Mouse (Mus musculus) bone marrow, adult 2 months (tissue): Measurements from ENCODE around the gene Gm45716. TPM values are rescaled to one million over a fixed set of nuclear protein-coding genes. Genes with fewer than 3 reads are reported as not detected.

Source experiments
- H3K27ac ChIP-seq: fragments of 200-500 bp; 2 replicates; pipeline ENCODE4 v1.5.1; 2012; ENCODE audit warnings: low read depth, mild to moderate bottlenecking, control low read depth, inconsistent platforms, low read length; ENCODE audit not compliant: control insufficient read depth, poor library complexity, insufficient read depth
- H3K4me1 ChIP-seq: fragments of 200-500 bp; 2 replicates; pipeline ENCODE4 v1.6.1; 2011; ENCODE audit warnings: low read length; ENCODE audit not compliant: control insufficient read depth, insufficient read depth
- H3K4me3 ChIP-seq: fragments of 200-500 bp; replicated peaks from 2 replicates; pipeline ENCODE3; 2011; ENCODE audit warnings: mild to moderate bottlenecking, low read depth, low read length, control low read depth; ENCODE audit not compliant: control insufficient read depth
- CTCF ChIP-seq: fragments of 200-500 bp; IDR thresholded peaks from 2 replicates; pipeline ENCODE4 v1.5.1; 2011; ENCODE audit warnings: low read length, control low read depth; ENCODE audit not compliant: control insufficient read depth, insufficient read depth
- POLR2A ChIP-seq: fragments of 200-500 bp; IDR thresholded peaks from 2 replicates; pipeline ENCODE4 v1.6.1; 2011; ENCODE audit warnings: low read depth, mild to moderate bottlenecking, control low read depth, low read length, borderline replicate concordance; ENCODE audit not compliant: control insufficient read depth
- WGBS: fragments of 180-500 bp; shearing (Covaris S2); methylation state at CpG from one replicate; pipeline ENCODE4 v1.1.7; 2018; 5-methylcytosine and 5-hydroxymethylcytosine counted together
- polyA plus RNA-seq: library from polyadenylated mRNA; stranded (reverse); fragments of >200 nt; gene quantifications from 2 replicates; pipeline ENCODE4 v1.2.4, GENCODE M21; 2011; ENCODE audit warnings: low replicate concordance; ENCODE audit not compliant: missing spikeins, insufficient read depth, insufficient read length

Gene Gm45716
- polyA plus RNA-seq: 1.3 and 3.2 TPM in 2 replicates

DNA sequence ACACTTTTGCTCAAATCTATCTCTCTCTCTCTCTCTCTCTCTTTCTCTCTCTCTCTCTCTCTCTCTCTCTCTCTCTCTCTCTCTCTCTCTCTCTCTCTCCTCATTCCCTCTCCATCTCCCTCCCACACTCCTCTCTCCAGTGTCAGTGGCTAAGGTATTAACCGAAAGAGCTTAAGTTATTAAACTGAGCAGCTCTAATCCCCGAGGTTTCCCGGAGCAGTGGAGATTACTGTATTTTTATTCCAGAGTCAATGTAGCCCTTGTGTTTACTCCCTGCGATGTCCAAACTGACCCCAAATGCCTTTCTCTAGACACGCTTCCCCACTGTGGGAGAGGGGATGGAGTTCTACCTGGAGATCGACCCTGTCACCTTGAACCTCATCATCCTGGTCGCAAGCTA, at the start of gene Gm45716:
TSS of gene Gm45716 (plus strand) at position 243 of the 400 bp plus-strand sequence.
- Histone ChIP-seq H3K4me1 (peaks cover 2% of the 10 kb centered on the region; the same call in 1 of the 2 replicates), H3K4me3 (no peak within 1 kb of the TSS), H3K27ac (no peak within 1 kb of the TSS)
- 81% methylated on average over 7 of the region's 7 CpGs for WGBS
- TF ChIP-seq CTCF (no peak), POLR2A (no peak)

DNA sequence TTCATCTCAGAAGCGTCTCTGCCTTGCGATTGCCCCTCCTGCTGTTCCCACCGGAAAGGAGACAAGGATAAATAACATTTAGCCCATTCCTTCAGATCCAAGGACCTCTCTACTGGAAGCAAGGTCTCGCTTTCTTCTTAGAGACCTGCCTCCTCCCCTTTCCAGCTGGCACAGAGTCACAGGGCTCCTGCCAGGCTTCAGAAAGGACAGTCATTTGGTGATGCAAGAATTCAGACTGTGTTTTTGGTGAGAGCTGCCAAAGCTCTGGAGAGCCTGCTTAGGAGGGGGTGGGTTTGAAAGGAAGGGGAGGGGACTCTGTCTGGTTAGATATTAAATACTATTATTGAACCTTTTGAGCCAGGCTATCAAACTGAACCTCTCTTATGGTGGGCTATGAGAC, 45.1 kb upstream of the Gm45716 start:
- Histone ChIP-seq H3K27ac (no peak overlapping the region), H3K4me3 (no peak overlapping the region), H3K4me1 (no peaks in the 10 kb centered on the region)
- TF ChIP-seq CTCF (no peak), POLR2A (no peak)
- WGBS: 66% methylated on average over 4 of the region's 4 CpGs

GRCm38 (mm10) chr11:90142936-90143335, 44.5 kb upstream of the Gm45716 start:
- 76% methylated on average over 4 of the region's 4 CpGs for WGBS
- Histone ChIP-seq H3K4me3 (no peak overlapping the region), H3K27ac (no peak overlapping the region), H3K4me1 (no peaks in the 10 kb centered on the region)
- TF ChIP-seq POLR2A: no peak
- no peak for TF ChIP-seq CTCF

GRCm38 (mm10) chr11:90146086-90146860, 41.2 kb upstream of the Gm45716 start:
- H3K4me1 ChIP-seq: no peaks in the 10 kb centered on the region
- no peak overlapping the region for H3K27ac ChIP-seq
- WGBS: 83% methylated on average over 17 of the region's 17 CpGs
- TF ChIP-seq CTCF (no peak), POLR2A (no peak)
- H3K4me3 ChIP-seq: no peak overlapping the region

DNA sequence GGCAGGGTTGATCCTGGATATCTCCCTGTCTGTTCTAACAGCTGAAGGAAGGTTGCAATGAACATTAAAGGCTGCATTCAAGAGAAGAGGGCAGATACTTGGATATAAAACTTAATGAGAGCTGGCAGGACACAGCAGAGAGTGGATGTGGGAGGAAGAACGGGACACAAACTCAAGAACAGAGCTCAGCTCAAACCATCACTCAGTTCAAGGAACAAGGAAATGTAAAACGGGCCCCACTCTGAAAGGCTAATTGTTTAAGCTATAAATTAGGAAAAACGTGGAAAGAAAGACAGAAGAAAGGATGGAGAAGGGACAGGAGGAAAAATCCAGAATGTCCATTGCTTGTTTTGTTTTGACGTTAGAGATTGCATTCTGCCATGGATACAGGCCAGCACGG, 32.4 kb upstream of the Gm45716 start:
- Histone ChIP-seq H3K4me1 (no peaks in the 10 kb centered on the region), H3K27ac (no peak overlapping the region), H3K4me3 (no peak overlapping the region)
- TF ChIP-seq CTCF (no peak), POLR2A (no peak)
- WGBS: 52% methylated on average over 5 of the region's 5 CpGs

GRCm38 (mm10) chr11:90155466-90155865, 32.0 kb upstream of the Gm45716 start:
- no peak overlapping the region for H3K4me3 ChIP-seq
- H3K4me1 ChIP-seq: no peaks in the 10 kb centered on the region
- no peak overlapping the region for H3K27ac ChIP-seq
- no peak for TF ChIP-seq POLR2A
- TF ChIP-seq CTCF: no peak
- WGBS: 34% methylated on average over 2 of the region's 2 CpGs

DNA sequence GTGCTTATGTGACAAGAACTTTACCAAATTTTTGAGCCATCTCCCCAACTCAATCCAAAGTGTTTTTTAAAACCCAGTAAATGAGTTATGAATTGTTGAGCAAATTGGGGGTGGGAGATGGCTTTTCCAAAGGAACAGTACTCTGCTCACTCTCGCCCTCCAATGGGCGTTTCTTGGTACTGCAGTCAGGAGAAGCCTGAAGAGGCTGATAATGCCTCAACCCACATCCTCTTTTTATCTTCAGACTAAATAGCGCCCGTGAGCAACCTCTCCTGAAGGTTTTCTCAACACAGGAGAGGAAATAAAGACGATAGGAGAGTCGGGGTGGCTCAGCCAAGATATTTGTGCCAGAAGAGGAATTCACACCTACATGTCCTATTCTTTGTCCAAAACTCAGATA, 19.7 kb upstream of the Gm45716 start:
- WGBS: under 1% methylated on average over 6 of the region's 6 CpGs
- Histone ChIP-seq H3K4me3 (no peak overlapping the region), H3K4me1 (no peaks in the 10 kb centered on the region; the same call in 1 of the 2 replicates), H3K27ac (no peak overlapping the region)
- TF ChIP-seq POLR2A (no peak), CTCF (peak; percentile 31; the same call in 1 of the 2 replicates)

DNA sequence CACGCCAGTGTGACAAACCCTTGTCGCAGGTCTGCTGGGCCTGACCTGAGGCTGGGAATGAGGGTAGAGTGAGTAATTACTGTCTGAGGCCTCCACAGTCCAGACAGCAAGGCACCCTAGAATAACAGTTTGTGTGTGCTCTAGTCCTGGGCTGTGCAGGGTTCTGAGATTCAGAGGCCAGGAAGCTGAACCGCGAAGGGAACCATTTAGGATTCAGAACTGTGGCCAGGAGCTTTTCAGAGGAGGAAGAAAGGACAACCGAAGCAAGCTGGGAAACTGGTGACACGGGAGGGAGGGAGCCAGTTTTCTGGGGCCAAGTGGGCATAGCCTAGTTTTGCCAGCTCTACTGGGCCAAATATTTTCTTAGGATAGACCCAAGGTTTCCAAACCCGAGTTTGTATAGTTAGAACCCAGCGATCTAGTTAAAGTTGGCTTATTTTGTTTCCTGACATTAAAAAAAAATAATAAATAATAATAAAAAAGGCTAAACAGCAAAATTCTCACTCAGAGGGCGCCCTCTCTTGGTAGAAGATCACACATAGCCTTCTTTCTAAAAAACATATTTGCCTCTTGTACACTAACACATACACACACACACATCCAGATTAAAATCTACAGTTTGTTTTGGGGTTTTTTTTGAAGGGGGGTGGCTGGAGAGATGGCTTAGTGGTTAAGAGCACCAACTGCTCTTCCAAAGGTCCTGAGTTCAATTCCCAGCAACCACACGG, 19.0 kb upstream of the Gm45716 start:
- TF ChIP-seq POLR2A: no peak
- TF ChIP-seq CTCF: no peak
- Histone ChIP-seq H3K27ac (no peak overlapping the region), H3K4me3 (no peak overlapping the region), H3K4me1 (no peaks in the 10 kb centered on the region; the same call in 1 of the 2 replicates)
- WGBS: 77% methylated on average over 10 of the region's 10 CpGs
